Mouse (Mus musculus) forebrain, embryonic 14.5 days (tissue): Measurements from ENCODE around the gene Gstp3. TPM values are rescaled to one million over a fixed set of nuclear protein-coding genes. Genes with fewer than 3 reads are reported as not detected.
"Not testable (repeated sequence)": the region's sequence is repeated elsewhere in the genome, so short reads cannot be mapped to it uniquely, and the experiment has no call there.

Experiments
- ATAC-seq: fragments of 200-750 bp; cut with Nextera tagmentation; 2 replicates; pipeline ENCODE4 v1.8.0; 2017; ENCODE audit warnings: mild to moderate bottlenecking, moderate library complexity
- DNase-seq: peaks from one replicate; pipeline ENCODE4 v3.0.0-alpha.2; 2015; ENCODE audit warnings: low spot score
- H3K27ac ChIP-seq: fragments of 300-500 bp; sonication (generic); 2 replicates; pipeline ENCODE4 v1.5.1; 2014; ENCODE audit warnings: low read depth, mild to moderate bottlenecking, control low read depth, low read length, moderate library complexity
- H3K27me3 ChIP-seq: fragments of 300-500 bp; sonication (generic); replicated peaks from 2 replicates; pipeline ENCODE4 v1.6.1; 2014; ENCODE audit warnings: low read length, control low read depth, mixed read lengths; ENCODE audit not compliant: control insufficient read depth, insufficient read depth
- H3K36me3 ChIP-seq: fragments of 300-500 bp; sonication (generic); 2 replicates; pipeline ENCODE4 v1.6.1; 2014; ENCODE audit warnings: low read length, control low read depth; ENCODE audit not compliant: control insufficient read depth, insufficient read depth
- H3K4me1 ChIP-seq: fragments of 300-500 bp; sonication (generic); 2 replicates; pipeline ENCODE4 v1.6.1; 2014; ENCODE audit warnings: antibody characterized with exemption, low read length, control low read depth; ENCODE audit not compliant: control insufficient read depth, insufficient read depth
- H3K4me2 ChIP-seq: fragments of 300-500 bp; sonication (generic); 2 replicates; pipeline ENCODE4 v1.6.1; 2014; ENCODE audit warnings: mild to moderate bottlenecking, control low read depth, low read length
- H3K4me3 ChIP-seq: fragments of 300-500 bp; sonication (generic); 2 replicates; pipeline ENCODE4 v1.5.1; 2014; ENCODE audit warnings: low read depth, low read length, control low read depth
- H3K9ac ChIP-seq: fragments of 300-500 bp; sonication (generic); 2 replicates; pipeline ENCODE4 v1.6.1; 2014; ENCODE audit warnings: mild to moderate bottlenecking, low read length, control low read depth, moderate library complexity
- H3K9me3 ChIP-seq: fragments of 300-500 bp; sonication (generic); replicated peaks from 2 replicates; pipeline ENCODE4 v1.6.1; 2016; ENCODE audit warnings: low read length, control low read depth, mixed read lengths; ENCODE audit not compliant: control insufficient read depth
- WGBS: fragments of 180-500 bp; shearing (Covaris S2); extraction: QIAGEN DNeasy Blood & Tissue Kit; methylation state at CpG from one replicate; pipeline ENCODE4 v1.1.7; 2014; 5-methylcytosine and 5-hydroxymethylcytosine counted together
- polyA plus RNA-seq: library from polyadenylated mRNA; unstranded; fragments of >200 nt; fragmentation: Nextera tagmentation; extraction: Ambion mirVana; gene quantifications from 2 replicates; pipeline ENCODE4 v1.2.1, GENCODE M21; 2014

The Gstp3 gene
- polyA plus RNA-seq, 1 experiment from 2014 or later, result not detected

GRCm38 (mm10) chr19:4071406-4071805 is 12.0 kb upstream of the Gstp3 start:
- Histone ChIP-seq H3K27ac (no peak overlapping the region), H3K9me3 (no peaks in the 10 kb centered on the region), H3K4me1 (no peaks in the 10 kb centered on the region), H3K4me3 (no peak overlapping the region), H3K9ac (no peak overlapping the region), H3K4me2 (no peak overlapping the region), H3K36me3 (no peaks in the 10 kb centered on the region), H3K27me3 (no peaks in the 10 kb centered on the region; the same call in 1 of the 2 replicates)
- WGBS, result 90% methylated on average over 6 of the region's 6 CpGs
- ATAC-seq, result no peak
- DNase-seq, result no peak

GRCm38 (mm10) chr19:4070756-4071155 is 11.4 kb upstream of the Gstp3 start:
- Histone ChIP-seq H3K27me3 (no peaks in the 10 kb centered on the region; the same call in 1 of the 2 replicates), H3K36me3 (no peaks in the 10 kb centered on the region), H3K4me1 (no peaks in the 10 kb centered on the region), H3K9ac (no peak overlapping the region), H3K4me2 (no peak overlapping the region), H3K27ac (no peak overlapping the region), H3K4me3 (no peak overlapping the region), H3K9me3 (no peaks in the 10 kb centered on the region)
- 80% methylated on average over 8 of the region's 8 CpGs for WGBS
- ATAC-seq (no peak), DNase-seq (no peak)

- Histone ChIP-seq H3K4me2 (no peak overlapping the region), H3K4me1 (no peaks in the 10 kb centered on the region), H3K9me3 (no peaks in the 10 kb centered on the region), H3K9ac (no peak overlapping the region), H3K27me3 (no peaks in the 10 kb centered on the region; the same call in 1 of the 2 replicates), H3K4me3 (no peak overlapping the region), H3K36me3 (no peaks in the 10 kb centered on the region), H3K27ac (no peak overlapping the region)
- DNase-seq, result no peak
- no peak for ATAC-seq
- WGBS, result 74% methylated on average over 15 of the region's 15 CpGs
Measured at GRCm38 (mm10) chr19:4070311-4070710, 10.9 kb upstream of the Gstp3 start.

- Histone ChIP-seq H3K4me3 (no peak overlapping the region), H3K4me2 (no peak overlapping the region), H3K9me3 (no peaks in the 10 kb centered on the region), H3K36me3 (no peaks in the 10 kb centered on the region), H3K9ac (no peak overlapping the region), H3K27ac (no peak overlapping the region), H3K4me1 (no peaks in the 10 kb centered on the region), H3K27me3 (no peaks in the 10 kb centered on the region; the same call in 1 of the 2 replicates)
- DNase-seq (no peak), ATAC-seq (no peak)
- 53% methylated on average over 15 of the region's 15 CpGs for WGBS
Measured at GRCm38 (mm10) chr19:4068717-4069410, 9.5 kb upstream of the Gstp3 start.

GRCm38 (mm10) chr19:4068242-4068641 is 8.9 kb upstream of the Gstp3 start:
- not testable (repeated sequence) for H3K9me3 ChIP-seq, DNase-seq, ATAC-seq, H3K4me3 ChIP-seq, H3K9ac ChIP-seq, H3K4me2 ChIP-seq, H3K27me3 ChIP-seq, H3K4me1 ChIP-seq, H3K36me3 ChIP-seq, H3K27ac ChIP-seq
- 92% methylated on average over 2 of the region's 2 CpGs for WGBS

- ATAC-seq (no peak), DNase-seq (no peak)
- no peak overlapping the region for H3K9ac ChIP-seq
- no peak overlapping the region for H3K4me3 ChIP-seq
- H3K36me3 ChIP-seq, result no peaks in the 10 kb centered on the region
- no peak overlapping the region for H3K4me2 ChIP-seq
- H3K9me3 ChIP-seq, result no peaks in the 10 kb centered on the region
- H3K27me3 ChIP-seq, result no peaks in the 10 kb centered on the region; the same call in 1 of the 2 replicates
- no peak overlapping the region for H3K27ac ChIP-seq
- H3K4me1 ChIP-seq, result no peaks in the 10 kb centered on the region
Measured at GRCm38 (mm10) chr19:4066877-4067276, 7.5 kb upstream of the Gstp3 start.

GRCm38 (mm10) chr19:4066280-4066679 is 6.9 kb upstream of the Gstp3 start:
- no peak overlapping the region for H3K27ac ChIP-seq
- H3K36me3 ChIP-seq, result no peaks in the 10 kb centered on the region
- no peak overlapping the region for H3K4me3 ChIP-seq
- DNase-seq (no peak), ATAC-seq (no peak)
- no peaks in the 10 kb centered on the region; the same call in 1 of the 2 replicates for H3K27me3 ChIP-seq
- H3K4me2 ChIP-seq, result no peak overlapping the region
- no peak overlapping the region for H3K9ac ChIP-seq
- no peaks in the 10 kb centered on the region for H3K9me3 ChIP-seq
- 84% methylated on average over 6 of the region's 6 CpGs for WGBS
- no peaks in the 10 kb centered on the region for H3K4me1 ChIP-seq

- not testable (repeated sequence) for H3K27ac ChIP-seq, DNase-seq, ATAC-seq, H3K4me3 ChIP-seq, H3K36me3 ChIP-seq, H3K27me3 ChIP-seq, H3K9ac ChIP-seq, H3K9me3 ChIP-seq, H3K4me2 ChIP-seq, H3K4me1 ChIP-seq
- 51% methylated on average over 2 of the region's 11 CpGs for WGBS
Measured at GRCm38 (mm10) chr19:4064501-4064900, 5.1 kb upstream of the Gstp3 start.

- not testable (repeated sequence) for H3K4me3 ChIP-seq, H3K27me3 ChIP-seq, H3K36me3 ChIP-seq, H3K27ac ChIP-seq, H3K4me1 ChIP-seq, DNase-seq, H3K9ac ChIP-seq, ATAC-seq, H3K9me3 ChIP-seq, H3K4me2 ChIP-seq
- WGBS, result 83% methylated on average over 3 of the region's 4 CpGs
Measured at GRCm38 (mm10) chr19:4063357-4063756, 4.0 kb upstream of the Gstp3 start.
